Mouse (Mus musculus) ES-Bruce4 (cell line): Measurements from ENCODE around the gene Pde10a. TPM values are rescaled to one million over a fixed set of nuclear protein-coding genes. Genes with fewer than 3 reads are reported as not detected.

Experiments
- H3K27ac ChIP-seq: 2 replicates; pipeline ENCODE4 v1.5.1; 2012; ENCODE audit warnings: low read length, inconsistent platforms; ENCODE audit not compliant: insufficient read depth
- H3K27me3 ChIP-seq: 2 replicates; pipeline ENCODE4 v1.6.1; 2012; ENCODE audit warnings: mild to moderate bottlenecking, low read length, inconsistent platforms; ENCODE audit not compliant: control insufficient read depth, poor library complexity, insufficient read depth, severe bottlenecking
- H3K36me3 ChIP-seq: 2 replicates; pipeline ENCODE4 v1.6.1; 2012; ENCODE audit warnings: inconsistent platforms, mild to moderate bottlenecking, low read length, moderate library complexity; ENCODE audit not compliant: control insufficient read depth, poor library complexity, insufficient read depth, severe bottlenecking
- H3K4me1 ChIP-seq: one replicate; pipeline ENCODE4 v1.8.1; 2011; ENCODE audit warnings: low read length; ENCODE audit not compliant: control insufficient read depth, insufficient read depth
- H3K4me3 ChIP-seq: 2 replicates; pipeline ENCODE4 v1.5.1; 2011; ENCODE audit warnings: low read depth, mild to moderate bottlenecking, low read length
- H3K9ac ChIP-seq: 2 replicates; pipeline ENCODE4 v1.6.1; 2012; ENCODE audit warnings: low read depth, mild to moderate bottlenecking, inconsistent platforms; ENCODE audit not compliant: poor library complexity, severe bottlenecking
- H3K9me3 ChIP-seq: replicated peaks from 2 replicates; pipeline ENCODE4 v1.6.1; 2012; ENCODE audit warnings: mild to moderate bottlenecking, low read length, inconsistent platforms; ENCODE audit not compliant: control insufficient read depth, poor library complexity, insufficient read depth, severe bottlenecking
- CTCF ChIP-seq: IDR thresholded peaks from one replicate; pipeline ENCODE4 v1.8.1; 2011; ENCODE audit warnings: low read depth, low read length
- EP300 ChIP-seq: IDR thresholded peaks from 2 replicates; pipeline ENCODE4 v1.6.1; 2011; ENCODE audit warnings: low read depth, low read length; ENCODE audit not compliant: insufficient read depth
- POLR2A ChIP-seq: IDR thresholded peaks from one replicate; pipeline ENCODE4 v1.8.1; 2011; ENCODE audit warnings: low read length; ENCODE audit not compliant: insufficient read depth
- polyA plus RNA-seq: library from polyadenylated mRNA; stranded (reverse); fragments of >200 nt; gene quantifications from 2 replicates; pipeline ENCODE4 v1.2.4, GENCODE M21; 2011; ENCODE audit warnings: low read depth; ENCODE audit not compliant: missing spikeins, insufficient read depth, insufficient read length

The Pde10a gene
- polyA plus RNA-seq, 1 experiment, result 2.7 TPM

GRCm38 (mm10) chr17:8581579-8581978, 56.4 kb downstream of the Pde10a start:
- H3K9ac ChIP-seq, result no peak overlapping the region
- H3K4me1 ChIP-seq, result no peaks in the 10 kb centered on the region
- no peaks in the 10 kb centered on the region for H3K9me3 ChIP-seq
- no peak for TF ChIP-seq CTCF
- no peak for TF ChIP-seq EP300
- TF ChIP-seq POLR2A, result no peak
- H3K4me3 ChIP-seq, result no peak overlapping the region
- H3K36me3 ChIP-seq, result no peaks in the 10 kb centered on the region
- H3K27ac ChIP-seq, result no peak overlapping the region
- no peaks in the 10 kb centered on the region for H3K27me3 ChIP-seq

- TF ChIP-seq CTCF, result peak; percentile 74
- no peak for TF ChIP-seq EP300
- H3K9me3 ChIP-seq, result no peaks in the 10 kb centered on the region
- no peak overlapping the region for H3K27ac ChIP-seq
- no peaks in the 10 kb centered on the region for H3K4me1 ChIP-seq
- H3K27me3 ChIP-seq, result no peaks in the 10 kb centered on the region
- no peaks in the 10 kb centered on the region for H3K36me3 ChIP-seq
- no peak overlapping the region for H3K9ac ChIP-seq
- peak overlapping the region; percentile 11; the same call in 1 of the 2 replicates for H3K4me3 ChIP-seq
These were observed 67.5 kb downstream of the Pde10a start for GRCm38 (mm10) chr17:8592427-8593277.

- H3K4me1 ChIP-seq, result no peaks in the 10 kb centered on the region
- TF ChIP-seq CTCF (peak; percentile 36), POLR2A (no peak), EP300 (no peak)
- no peaks in the 10 kb centered on the region for H3K9me3 ChIP-seq
- no peaks in the 10 kb centered on the region for H3K36me3 ChIP-seq
- H3K27ac ChIP-seq, result no peak overlapping the region
- no peak overlapping the region for H3K4me3 ChIP-seq
- H3K9ac ChIP-seq, result no peak overlapping the region
- no peaks in the 10 kb centered on the region for H3K27me3 ChIP-seq
These were observed 72.6 kb downstream of the Pde10a start for GRCm38 (mm10) chr17:8597790-8598189.

GRCm38 (mm10) chr17:8602976-8603375, 77.8 kb downstream of the Pde10a start:
- Histone ChIP-seq H3K27ac (no peak overlapping the region), H3K4me1 (no peaks in the 10 kb centered on the region), H3K36me3 (no peaks in the 10 kb centered on the region), H3K9me3 (no peaks in the 10 kb centered on the region), H3K9ac (no peak overlapping the region), H3K27me3 (no peaks in the 10 kb centered on the region), H3K4me3 (no peak overlapping the region)
- no peak for TF ChIP-seq CTCF
- TF ChIP-seq EP300, result no peak

- TF ChIP-seq CTCF, result no peak
- no peak for TF ChIP-seq EP300
- TF ChIP-seq POLR2A, result no peak
- H3K27me3 ChIP-seq, result no peaks in the 10 kb centered on the region
- H3K9me3 ChIP-seq, result no peaks in the 10 kb centered on the region
- no peaks in the 10 kb centered on the region for H3K4me1 ChIP-seq
- no peaks in the 10 kb centered on the region for H3K36me3 ChIP-seq
- H3K4me3 ChIP-seq, result no peak overlapping the region
- H3K9ac ChIP-seq, result no peak overlapping the region
- H3K27ac ChIP-seq, result no peak overlapping the region
These were observed 80.7 kb downstream of the Pde10a start for GRCm38 (mm10) chr17:8605921-8606320.

GRCm38 (mm10) chr17:8606695-8607094, 81.5 kb downstream of the Pde10a start:
- Histone ChIP-seq H3K4me1 (no peaks in the 10 kb centered on the region), H3K9ac (no peak overlapping the region), H3K36me3 (no peaks in the 10 kb centered on the region), H3K27ac (no peak overlapping the region), H3K4me3 (no peak overlapping the region), H3K27me3 (no peaks in the 10 kb centered on the region), H3K9me3 (no peaks in the 10 kb centered on the region)
- TF ChIP-seq EP300, result no peak
- no peak for TF ChIP-seq POLR2A
- no peak for TF ChIP-seq CTCF
